Mouse (Mus musculus) limb, embryonic 10.5 days (tissue): ENCODE measurements around the gene Atp1a4. TPM values are rescaled to one million over a fixed set of nuclear protein-coding genes. Genes with fewer than 3 reads are reported as not detected.

Source experiments
- polyA plus RNA-seq: library from polyadenylated mRNA; unstranded; fragments of >200 nt; fragmentation: Nextera tagmentation; extraction: Ambion mirVana; gene quantifications from 2 replicates; pipeline ENCODE4 v1.2.1, GENCODE M21; 2016

Gene Atp1a4
- polyA plus RNA-seq, 1 experiment from 2014 or later = not detected

Other genes starting within 250 kb of the Atp1a4 start
- gene Vangl2, start 230.0 kb downstream of the Atp1a4 start, polyA plus RNA-seq = 28.3 and 29.9 TPM in 2 replicates
- gene Nhlh1, start 200.8 kb downstream of the Atp1a4 start, polyA plus RNA-seq = not detected in 2 replicates
- 155 and 201 TPM in 2 replicates for gene Copa, start 175.9 kb downstream of the Atp1a4 start, polyA plus RNA-seq
- gene Ncstn, start 175.6 kb downstream of the Atp1a4 start, polyA plus RNA-seq = 83.4 and 95.9 TPM in 2 replicates
- 195 and 206 TPM in 2 replicates for gene Pex19, start 131.7 kb downstream of the Atp1a4 start, polyA plus RNA-seq
- 125 and 156 TPM in 2 replicates for gene Dcaf8, start 110.3 kb downstream of the Atp1a4 start, polyA plus RNA-seq
- gene Pea15a, start 51.6 kb downstream of the Atp1a4 start, polyA plus RNA-seq = 68.0 and 88.4 TPM in 2 replicates
- gene Casq1, start 38.5 kb downstream of the Atp1a4 start, polyA plus RNA-seq = 1.0 and 1.6 TPM in 2 replicates
- gene Igsf8, start 3.2 kb upstream of the Atp1a4 start, polyA plus RNA-seq = 30.0 and 40.8 TPM in 2 replicates
- gene Atp1a2, start 39.6 kb upstream of the Atp1a4 start, polyA plus RNA-seq = 0.62 and 3.2 TPM in 2 replicates
- 0.10 TPM in 1 of 2 replicates, not detected in the other for gene Kcnj9, start 70.9 kb upstream of the Atp1a4 start, polyA plus RNA-seq
- 0.05 TPM in 2 replicates for gene Kcnj10, start 82.8 kb upstream of the Atp1a4 start, polyA plus RNA-seq
- gene Pigm, start 118.1 kb upstream of the Atp1a4 start, polyA plus RNA-seq = 9.9 and 10.5 TPM in 2 replicates
- gene Slamf9, start 216.9 kb upstream of the Atp1a4 start, polyA plus RNA-seq = 0.18 TPM in 1 of 2 replicates, not detected in the other
- 79.5 and 85.8 TPM in 2 replicates for gene Igsf9, start 223.4 kb upstream of the Atp1a4 start, polyA plus RNA-seq
- 77.0 and 84.6 TPM in 2 replicates for gene Tagln2, start 241.6 kb upstream of the Atp1a4 start, polyA plus RNA-seq